Mouse (Mus musculus) cerebellum, adult 9-10 months (tissue): ENCODE results near the gene Neurl1a.
A peak's percentile ranks its signal among the peaks of the same experiment; 100 is the strongest.

Experiments used
- DNase-seq: peaks from one replicate; pipeline ENCODE4 v3.0.0; 2022

Gene Neurl1a

DNA sequence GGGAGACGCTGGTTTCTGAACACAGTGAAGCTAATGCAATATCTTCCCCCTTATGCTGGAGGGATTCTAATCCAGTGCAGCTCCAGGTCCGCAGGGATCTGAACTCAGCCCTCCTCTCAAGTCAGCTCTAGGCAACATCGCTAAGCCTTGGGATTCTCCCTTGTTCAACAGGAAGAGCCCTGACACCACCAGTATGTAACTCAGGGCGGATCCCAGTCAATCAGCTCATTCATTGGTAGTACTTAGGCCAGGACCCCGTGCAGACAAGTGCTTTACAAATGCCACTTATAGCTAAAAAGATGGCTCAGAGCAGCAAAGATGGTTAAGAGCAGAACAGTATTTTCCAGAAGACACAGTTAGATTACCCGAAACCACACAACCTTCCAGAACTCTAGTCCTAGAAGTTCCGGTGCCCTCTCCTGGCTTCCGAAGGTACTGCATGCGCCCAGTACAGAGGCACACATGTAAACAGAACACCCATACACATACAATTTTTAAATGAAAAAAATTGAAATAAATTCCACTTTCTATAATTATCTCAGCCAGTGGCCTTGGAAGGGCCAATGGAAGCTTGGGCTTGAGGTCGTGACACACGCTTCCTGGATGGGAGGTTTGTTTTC lies 9.7 kb upstream of the Neurl1a start:
- peak; percentile 87 for DNase-seq

DNA sequence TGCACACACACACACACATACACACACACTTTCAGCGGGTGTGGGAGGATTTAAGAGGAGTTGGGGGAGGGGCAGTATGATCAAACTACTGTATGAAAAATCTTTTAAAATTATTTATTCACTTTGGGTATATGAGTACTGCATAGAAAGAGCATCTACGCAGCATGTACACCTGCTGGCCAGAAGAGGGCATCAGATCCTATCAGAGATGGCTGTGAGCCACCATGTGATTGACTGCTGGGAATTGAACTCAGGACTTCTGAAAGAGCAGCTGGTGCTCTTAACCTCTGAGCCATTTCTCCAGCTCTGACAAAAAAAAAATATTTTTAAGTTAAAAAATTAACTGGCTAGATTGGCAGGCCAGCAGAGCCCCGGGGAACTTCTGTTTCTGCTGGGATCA lies 4.1 kb upstream of the Neurl1a start:
- DNase-seq: peak; percentile 71

DNA sequence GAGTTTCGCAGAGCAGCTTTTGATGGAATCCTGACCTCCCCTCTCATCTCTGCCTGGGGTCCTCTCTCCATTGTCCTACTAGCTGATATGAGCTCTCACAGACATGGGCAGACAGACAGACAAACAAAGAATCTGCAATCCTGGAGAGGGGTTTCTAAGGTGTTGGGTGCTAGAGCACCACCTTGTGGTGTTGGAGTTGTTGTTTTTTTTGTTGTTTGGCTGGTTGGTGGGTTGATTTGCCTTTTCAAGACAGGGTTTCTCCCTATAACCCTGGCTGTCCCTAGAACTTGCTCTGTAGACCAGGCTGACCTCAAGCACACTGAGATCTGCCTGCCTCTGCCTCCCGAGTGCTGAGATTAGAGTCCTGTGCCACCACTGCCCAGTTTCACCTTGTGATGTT lies 3.1 kb upstream of the Neurl1a start:
- peak; percentile 10 for DNase-seq

DNA sequence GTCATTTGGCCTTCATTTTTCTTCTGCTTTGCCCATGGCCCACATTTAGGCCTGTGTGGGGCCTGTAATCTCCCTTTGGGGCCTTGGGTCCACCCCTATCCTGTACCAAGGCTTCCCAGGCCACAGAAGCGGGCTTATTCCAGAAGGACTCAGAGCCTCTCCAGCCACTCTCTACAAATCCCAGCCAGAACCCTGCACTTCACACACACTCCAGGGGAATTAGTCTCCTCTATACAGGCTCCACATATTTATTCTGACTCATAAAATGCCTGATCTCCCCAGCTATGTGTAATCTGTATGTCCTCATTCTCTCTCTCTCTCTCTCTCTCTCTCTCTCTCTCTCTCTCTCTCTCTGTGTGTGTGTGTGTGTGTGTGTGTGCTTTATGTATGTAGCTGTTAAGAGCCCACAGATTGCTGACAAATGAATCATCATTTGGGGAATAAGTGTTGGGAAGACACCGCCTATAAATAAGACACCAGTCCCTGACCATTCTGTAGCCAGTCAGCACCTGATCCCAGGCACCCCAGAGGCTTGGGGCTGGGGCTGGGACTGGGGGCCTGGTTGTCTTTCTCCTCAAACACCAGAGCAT lies 1.6 kb upstream of the Neurl1a start:
- DNase-seq: peak; percentile 39

DNA sequence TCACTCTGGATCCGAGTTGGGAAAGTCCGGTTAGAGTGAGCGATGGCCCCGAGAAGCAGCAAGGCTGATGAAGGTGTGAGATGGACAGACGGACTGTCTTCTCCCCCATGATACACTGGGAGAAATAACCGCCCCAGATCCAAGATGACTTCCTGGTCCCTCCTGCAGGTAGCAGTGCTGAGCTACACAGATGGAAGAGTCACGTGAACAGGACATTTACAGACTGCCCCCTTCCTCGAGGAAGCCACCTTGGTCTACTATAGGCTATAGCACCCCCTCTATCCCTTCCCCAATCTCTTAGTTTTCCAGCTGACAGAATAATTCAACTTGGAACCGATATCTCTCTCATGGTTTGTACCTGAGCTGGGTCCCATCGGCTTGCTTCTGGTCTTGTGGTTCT lies 619 bp upstream of the Neurl1a start:
- DNase-seq: peak; percentile 87

DNA sequence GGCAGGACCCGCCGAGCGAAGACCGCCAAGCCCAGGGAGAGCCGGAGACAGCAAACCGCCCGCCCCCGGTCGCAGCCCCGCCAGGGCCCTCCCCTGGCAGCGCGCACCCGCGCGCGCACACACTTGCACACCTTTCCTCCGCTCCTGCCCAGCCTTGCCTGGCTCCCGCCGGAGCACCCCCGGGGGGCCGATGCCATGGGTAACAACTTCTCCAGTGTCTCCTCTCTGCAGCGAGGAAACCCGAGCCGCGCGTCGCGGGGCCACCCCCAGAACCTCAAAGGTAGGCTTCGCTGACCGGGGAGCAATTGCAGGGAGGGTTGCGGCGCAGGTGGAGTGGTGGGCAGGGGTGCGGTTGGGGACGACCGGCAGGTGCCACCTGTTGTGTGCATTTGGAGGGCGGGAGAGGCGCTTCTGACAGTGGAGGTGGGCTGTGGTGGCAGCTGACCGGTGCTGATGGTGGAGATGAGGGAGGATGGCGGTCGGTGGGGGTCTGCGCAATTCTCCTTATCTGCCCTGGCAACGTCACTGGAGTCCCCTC lies 721 bp downstream of the Neurl1a start:
- peak; percentile 75 for DNase-seq

DNA sequence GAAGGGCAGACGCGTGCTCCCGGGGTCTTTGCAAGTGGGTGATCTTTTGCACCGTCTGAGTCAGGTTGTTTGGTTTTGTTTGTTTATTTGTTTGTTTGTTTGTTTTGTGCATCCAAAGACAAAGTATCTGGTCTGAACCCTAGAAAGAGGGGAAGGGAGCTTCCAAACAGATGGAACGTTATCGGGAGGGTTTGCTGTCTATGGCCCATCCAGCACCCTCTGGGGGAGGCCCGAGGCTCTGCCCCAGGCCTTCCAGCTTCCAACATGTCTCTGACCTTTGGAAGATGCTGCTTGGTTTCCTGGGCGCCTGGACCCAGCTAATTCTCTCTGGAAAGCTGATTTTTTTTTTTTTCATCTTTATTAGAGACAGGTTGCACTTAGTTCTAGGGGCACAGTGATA lies 1.4 kb downstream of the Neurl1a start:
- DNase-seq: peak; percentile 51

DNA sequence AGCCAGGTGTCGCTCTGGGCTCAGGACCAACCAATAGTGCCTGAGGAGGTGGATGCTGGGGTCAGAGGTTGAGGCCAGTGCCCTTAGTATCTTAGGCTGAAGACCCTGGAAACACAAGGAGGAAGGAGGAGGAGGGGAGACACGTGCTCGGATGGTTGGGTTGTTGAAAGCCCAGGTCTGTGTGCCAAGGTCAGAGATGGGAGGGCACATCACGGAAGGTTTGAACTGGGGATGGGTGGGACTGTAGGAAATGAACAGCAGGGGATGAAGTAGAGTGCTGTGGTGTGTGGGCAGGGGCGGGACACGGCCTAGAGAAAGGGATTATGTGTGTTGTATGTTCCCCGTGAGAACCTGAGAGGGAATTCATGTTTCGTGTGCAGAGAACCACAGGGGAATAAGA lies 5.6 kb downstream of the Neurl1a start:
- DNase-seq: peak; percentile 47

DNA sequence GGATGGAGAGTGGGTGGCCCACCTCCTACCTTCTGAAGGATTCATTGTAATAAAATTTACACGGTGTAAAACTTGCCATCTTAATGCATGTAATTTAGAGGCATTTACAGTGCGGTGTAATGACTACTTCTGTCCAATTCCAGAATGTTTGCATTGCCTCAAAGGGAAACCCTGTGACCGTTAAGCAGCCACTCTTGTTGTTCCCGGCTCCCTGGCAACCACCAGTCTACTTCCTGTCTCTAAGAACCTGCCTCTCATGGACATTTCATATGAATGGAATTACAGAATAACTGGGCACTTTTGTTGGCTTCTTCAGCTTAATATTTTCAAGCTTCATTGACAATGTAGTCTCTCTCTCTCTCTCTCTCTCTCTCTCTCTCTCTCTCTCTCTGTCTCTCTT lies 6.1 kb downstream of the Neurl1a start:
- DNase-seq: peak; percentile 34

DNA sequence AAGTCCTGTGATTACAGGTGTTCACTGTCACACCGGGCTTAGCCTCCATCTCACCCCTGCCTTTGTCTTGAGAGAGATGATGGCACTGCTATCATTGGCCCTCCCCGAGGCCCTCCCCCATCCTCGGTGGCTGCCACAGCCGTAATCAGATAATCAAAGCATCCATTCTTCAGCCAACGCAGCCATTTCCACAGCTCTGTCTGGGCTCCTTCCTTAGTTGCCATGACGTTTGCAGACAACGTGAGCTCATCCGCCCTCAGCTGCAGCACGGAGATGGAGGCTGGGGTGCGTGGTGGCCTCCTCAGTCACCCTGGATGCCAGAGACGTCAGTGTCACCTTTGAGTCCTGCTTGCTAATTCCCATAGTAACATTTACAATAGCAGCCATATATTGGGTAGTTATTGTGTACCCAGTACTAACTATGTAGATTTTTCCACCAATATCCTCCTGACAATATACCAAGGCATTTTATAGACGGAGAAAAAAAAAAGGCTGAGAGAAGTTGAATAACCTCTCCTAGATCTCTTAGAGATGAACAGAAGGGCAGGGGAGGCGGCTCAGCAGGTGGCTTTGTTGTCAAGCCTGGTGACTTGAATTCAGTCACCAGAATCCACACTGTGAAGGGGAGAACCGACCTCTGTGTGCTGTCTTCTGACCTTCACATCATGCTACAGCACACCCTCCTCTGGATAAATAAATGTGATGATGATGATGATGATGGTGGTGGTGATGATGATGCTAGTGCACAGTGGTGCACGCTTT lies 8.1 kb downstream of the Neurl1a start:
- DNase-seq: peak; percentile 67

DNA sequence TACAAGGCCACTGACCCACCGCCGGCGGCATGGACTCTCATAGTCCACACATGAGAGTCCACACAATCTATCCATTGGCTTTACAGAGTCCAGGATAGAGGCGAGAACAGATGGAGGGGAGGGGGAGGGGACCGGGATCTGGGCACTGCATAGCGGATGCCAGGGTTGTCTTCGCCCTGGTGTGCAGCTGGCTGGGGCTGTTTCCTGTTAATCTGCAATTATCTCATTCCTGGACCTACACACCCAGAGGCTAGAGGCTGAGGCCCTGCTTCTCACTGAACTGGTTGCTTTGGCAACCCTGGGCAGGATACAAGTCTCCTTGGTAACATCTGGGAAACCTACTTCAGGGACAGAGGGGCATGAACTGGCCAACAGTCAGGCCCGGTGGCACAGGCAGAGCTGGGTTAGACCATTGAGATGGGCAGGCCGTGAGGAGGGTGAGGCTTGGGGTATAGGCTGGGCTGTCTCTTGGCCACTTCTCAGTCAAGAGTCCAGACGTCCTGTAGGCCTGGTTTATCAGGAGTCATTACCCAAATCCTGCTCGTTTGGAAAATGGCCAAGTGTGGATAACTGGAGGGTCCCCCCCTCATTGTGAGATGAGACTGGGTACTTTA lies 10.0 kb downstream of the Neurl1a start:
- DNase-seq: peak; percentile 76

DNA sequence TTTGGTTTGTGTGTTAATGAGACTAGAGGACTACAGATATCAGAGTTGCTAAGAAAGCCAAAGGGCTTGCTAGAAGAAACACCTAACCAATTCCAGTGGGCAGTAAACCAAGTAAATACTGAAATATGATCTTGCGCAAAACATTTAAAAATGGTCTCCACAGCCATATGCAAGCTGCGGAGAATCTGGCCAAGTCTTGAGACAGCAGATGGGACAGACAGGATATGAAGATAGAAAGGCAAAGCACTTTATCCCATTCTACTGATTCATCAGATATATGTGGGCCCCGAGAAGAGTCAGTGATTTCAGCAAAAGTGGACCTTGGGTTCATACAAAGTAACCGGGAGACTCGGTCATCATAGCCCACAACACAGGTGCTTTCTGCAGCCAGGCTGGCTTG lies 13.5 kb downstream of the Neurl1a start:
- no peak for DNase-seq

DNA sequence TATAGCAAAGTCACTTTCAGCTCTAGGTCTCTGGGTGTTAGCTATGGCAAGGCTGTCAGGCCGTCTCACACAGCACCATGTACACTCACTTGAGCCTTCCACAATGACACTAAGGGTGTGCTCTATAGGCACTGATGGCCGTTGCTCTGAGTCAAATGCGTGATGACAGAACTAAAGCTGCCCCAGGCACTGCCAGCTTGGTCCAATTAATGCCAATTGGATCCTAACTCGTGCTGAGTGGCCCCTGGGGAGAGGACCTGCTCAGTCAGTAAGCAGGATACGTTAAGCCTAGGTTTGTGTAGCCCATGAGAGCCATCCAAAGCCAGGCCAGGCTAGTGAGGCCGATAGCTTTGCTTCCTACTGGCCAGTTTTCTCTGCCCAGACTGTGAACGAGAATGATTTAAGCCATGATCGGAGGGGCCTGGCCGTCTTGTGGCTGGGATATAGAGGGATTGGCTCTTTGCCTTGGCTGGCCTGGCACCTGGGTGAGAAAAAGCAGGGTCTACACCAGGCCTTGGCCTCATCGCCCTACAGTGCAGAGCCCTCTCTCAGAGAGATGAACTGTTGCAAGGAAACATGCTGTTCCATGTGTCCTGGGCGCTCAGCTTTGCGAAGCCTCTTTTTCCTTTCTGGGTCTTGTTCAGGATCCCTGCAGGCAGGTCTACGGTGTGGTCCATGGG lies 20.2 kb downstream of the Neurl1a start:
- no peak for DNase-seq

DNA sequence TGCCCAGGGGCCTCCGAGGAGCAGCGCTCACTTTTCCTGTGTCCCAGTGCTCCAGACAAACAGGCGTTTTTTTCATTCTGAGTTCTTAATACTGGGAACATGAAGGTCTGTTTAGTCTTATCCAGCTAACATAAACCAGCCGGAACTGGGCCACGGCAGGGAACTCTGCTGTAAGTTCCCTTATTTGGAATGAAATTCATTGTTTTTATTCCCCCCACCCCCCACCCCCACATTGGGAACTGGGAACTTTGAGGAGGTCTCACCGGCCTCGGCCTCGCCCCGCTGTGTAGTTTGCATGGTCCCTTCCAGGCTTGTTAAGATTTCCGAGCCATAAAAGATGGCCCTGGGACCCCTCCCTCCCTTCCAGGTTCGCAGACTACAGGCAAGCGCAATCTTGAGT lies 23.4 kb downstream of the Neurl1a start:
- no peak for DNase-seq

DNA sequence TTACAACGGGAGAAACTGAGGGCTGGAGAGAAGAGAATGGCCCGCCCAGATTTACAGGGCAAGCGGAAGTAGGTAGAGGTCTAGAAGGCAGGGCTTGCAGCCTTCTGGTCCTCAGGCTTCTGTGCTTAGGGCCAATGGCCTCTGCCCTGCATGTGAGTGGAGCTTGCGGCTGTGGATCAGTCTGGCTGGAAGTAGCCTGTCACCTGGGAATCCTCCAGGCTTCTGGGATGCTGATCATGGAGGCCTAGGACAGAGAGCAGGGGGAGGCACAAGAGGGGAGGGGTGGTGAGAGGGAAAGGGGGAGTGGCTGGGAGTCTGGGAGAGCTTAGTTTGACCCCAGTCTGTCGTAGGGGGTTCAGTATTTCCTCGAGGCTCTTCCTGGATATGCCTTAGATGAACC lies 23.8 kb downstream of the Neurl1a start:
- no peak for DNase-seq

DNA sequence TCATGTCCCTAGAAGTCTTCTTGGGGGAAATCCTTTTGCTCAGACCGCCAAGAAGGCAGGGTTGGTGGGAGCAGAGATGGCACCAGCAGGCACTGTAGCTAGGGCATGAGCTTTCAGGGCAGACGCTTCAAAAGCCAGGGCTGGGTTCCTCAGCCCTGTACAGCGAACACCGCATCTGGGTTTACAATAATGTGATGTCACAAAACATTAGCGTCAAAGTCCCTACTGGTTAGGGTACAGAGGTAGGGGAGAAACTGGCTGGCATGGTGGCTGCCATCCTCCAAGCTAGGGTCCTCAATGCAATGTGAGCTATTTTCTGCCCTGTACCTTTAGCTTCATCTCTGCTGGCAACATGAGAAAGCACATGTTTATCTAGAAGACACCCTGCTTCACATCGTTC lies 24.4 kb downstream of the Neurl1a start:
- DNase-seq: no peak

DNA sequence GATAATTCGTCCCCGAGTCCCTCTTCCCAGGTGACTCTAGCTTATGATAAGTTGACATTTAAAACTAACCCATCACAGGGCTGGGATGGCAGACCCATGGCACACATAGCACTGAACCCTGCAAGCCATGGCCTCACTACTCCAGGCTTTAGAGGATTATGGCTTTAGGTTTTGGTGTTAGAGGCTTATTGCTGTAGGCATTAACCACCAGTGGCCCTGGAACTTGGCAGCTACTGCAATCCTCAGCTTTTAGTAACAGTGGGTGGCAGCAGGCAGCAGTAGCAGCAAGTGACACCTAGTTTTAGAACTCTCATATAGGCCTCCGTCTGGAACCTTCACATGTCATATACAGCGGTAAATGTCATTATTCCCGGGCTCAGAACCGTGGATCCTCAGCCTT lies 26.0 kb downstream of the Neurl1a start:
- DNase-seq: no peak

DNA sequence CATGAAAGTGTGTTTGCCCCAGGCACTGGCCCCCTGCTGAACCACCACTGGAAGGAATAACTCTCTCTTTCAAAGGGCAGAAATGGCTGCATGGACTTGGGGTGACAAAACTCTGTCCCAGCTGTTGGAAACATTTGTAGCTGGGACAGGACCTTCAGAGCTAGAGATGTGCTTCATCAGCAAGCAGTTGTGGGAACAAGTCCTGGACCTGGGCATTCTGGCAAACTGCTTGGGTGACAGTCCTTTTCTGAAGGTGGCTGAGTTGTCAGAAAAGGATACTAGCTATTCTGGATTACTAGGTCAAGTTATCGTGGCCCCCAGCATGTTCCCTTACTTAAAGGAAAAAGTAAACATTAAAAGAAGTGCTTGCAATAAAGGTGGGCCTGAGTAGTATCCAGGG lies 27.5 kb downstream of the Neurl1a start:
- DNase-seq: no peak

DNA sequence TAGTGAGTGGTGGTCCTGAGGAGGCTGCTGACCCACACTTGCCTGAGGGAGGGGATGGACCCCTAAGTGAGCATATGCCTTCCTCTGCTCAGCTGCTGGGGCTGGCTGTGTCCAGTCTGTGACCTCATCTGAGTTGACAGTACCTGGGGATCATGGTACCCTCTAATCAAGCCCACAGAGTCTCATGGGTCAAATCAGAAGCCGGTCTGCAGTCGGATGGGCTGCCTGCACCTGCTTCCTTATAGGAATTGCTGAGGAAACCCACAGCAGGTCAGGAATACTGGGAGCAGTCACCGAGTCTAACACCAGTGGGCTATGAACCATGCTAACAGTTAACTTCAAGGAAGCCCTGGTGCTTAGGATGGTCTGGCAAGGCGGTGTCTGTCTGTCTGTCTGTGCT lies 31.8 kb downstream of the Neurl1a start:
- DNase-seq: no peak

DNA sequence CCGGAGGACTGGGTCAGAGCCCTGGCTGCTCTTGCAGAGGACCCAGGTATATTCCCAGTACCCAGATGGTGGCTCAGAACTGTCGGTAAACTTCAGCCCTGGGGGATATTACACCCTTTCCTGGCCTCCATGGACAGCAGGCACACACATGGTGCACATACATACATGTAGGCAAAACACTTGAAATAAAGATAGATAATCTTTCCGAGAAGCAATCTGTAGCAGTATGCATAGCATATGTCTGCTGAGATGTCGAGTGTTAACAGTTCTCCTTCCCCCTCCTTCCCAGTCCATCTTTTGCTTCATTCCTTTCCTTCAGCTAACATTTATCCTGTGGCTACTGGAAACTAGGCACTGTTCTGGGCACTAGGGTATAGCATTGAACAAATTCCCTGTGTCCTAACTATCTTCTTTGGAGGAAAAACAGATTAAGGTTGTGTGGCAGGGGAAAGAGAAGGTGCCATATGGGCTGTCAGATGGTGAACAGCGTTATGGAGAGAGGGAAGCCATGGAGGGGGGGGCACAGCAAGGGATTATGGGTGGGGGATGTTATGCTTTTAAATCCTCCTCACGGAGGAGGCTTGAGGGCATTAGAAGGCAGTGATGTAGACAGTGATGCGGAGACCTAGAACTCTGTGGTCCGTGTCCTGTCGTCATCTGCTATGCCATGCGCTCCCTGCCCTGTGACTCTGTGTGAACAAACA lies 33.1 kb downstream of the Neurl1a start:
- peak; percentile 92 for DNase-seq

DNA sequence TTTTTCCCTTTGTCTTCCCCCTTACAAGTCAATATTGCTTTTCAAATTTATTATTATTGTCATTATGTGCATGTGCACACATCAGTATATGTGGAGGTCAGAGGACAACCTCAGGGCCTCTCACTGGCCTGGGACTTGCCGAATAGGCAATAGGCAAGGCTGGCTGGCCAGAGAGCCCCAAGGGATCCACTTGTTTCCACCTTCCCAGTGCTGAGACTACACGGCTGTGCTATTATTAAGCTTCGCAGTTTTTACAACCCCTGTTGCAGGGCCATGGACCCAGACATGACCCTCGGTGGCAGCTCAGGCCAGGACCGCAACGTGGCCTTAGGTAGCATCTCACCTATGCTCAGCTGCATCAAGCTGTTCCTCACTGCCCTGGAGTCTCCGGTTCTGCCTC lies 33.8 kb downstream of the Neurl1a start:
- DNase-seq: no peak

DNA sequence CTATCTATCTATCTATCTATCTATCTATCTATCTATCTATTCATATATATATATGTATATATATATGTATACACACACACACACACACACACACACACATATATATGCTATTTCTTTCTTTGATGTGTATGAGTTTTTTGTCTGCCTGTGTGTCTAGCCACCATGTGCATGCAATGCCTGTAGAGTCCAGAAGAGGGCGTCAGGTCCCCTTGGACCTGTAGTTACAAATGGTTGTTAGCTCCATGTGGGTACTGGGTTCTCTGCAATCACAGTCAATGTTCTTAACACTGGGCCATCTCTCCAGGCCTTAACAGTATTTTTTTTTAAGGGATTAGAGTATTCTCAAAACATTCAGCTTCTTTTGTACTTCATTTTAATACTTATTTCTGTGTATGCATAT lies 34.9 kb downstream of the Neurl1a start:
- no peak for DNase-seq

DNA sequence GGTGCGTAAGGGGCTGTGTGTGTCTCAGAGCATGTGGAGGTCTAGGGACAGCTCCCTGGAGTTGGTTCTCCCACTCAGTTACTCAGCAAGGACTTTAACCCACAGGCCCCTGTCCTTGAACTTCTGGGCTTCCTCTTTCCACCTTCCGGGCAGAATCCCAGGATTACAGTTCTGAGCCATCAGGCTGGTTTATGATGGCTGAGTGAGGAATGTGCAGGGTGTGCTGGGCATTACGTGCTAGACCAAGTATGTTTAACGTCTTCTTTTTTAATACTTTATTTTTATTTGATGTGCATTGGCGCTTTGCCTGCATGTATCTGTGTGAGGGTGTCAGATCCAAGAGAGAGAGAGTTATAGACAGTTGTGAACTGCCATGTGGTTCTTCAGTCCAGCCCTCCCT lies 38.1 kb downstream of the Neurl1a start:
- no peak for DNase-seq
